Mouse (Mus musculus) hindbrain, embryonic 15.5 days (tissue): ENCODE measurements around the gene Krtap4-7. TPM values are rescaled to one million over a fixed set of nuclear protein-coding genes. Genes with fewer than 3 reads are reported as not detected.
"Not testable (repeated sequence)": the region's sequence is repeated elsewhere in the genome, so short reads cannot be mapped to it uniquely, and the experiment has no call there.

ENCODE experiments used
- ATAC-seq: fragments of 200-750 bp; cut with Nextera tagmentation; 2 replicates; pipeline ENCODE4 v1.8.0; 2017; ENCODE audit warnings: low read depth, moderate number of reproducible peaks, moderate TSS enrichment; ENCODE audit not compliant: low FRiP score
- H3K27ac ChIP-seq: fragments of 300-500 bp; sonication (generic); replicated peaks from 2 replicates; pipeline ENCODE4 v1.5.1; 2015; ENCODE audit warnings: mild to moderate bottlenecking, inconsistent platforms
- H3K27me3 ChIP-seq: fragments of 300-500 bp; sonication (generic); 2 replicates; pipeline ENCODE4 v1.6.1; 2015; ENCODE audit warnings: control low read depth, inconsistent platforms
- H3K36me3 ChIP-seq: fragments of 300-500 bp; sonication (generic); 2 replicates; pipeline ENCODE4 v1.6.1; 2015; ENCODE audit warnings: control low read depth, inconsistent platforms
- H3K4me1 ChIP-seq: fragments of 300-500 bp; sonication (generic); replicated peaks from 2 replicates; pipeline ENCODE4 v1.6.1; 2015; ENCODE audit warnings: control low read depth, inconsistent platforms
- H3K4me2 ChIP-seq: fragments of 300-500 bp; sonication (generic); 2 replicates; pipeline ENCODE4 v1.6.1; 2015; ENCODE audit warnings: moderate library complexity, mild to moderate bottlenecking, inconsistent platforms
- H3K4me3 ChIP-seq: fragments of 300-500 bp; sonication (generic); 2 replicates; pipeline ENCODE4 v1.5.1; 2015; ENCODE audit warnings: mild to moderate bottlenecking, inconsistent platforms
- H3K9ac ChIP-seq: fragments of 300-500 bp; sonication (generic); 2 replicates; pipeline ENCODE4 v1.6.1; 2015; ENCODE audit warnings: inconsistent platforms
- H3K9me3 ChIP-seq: fragments of 300-500 bp; sonication (generic); 2 replicates; pipeline ENCODE4 v1.6.1; 2016; ENCODE audit warnings: control low read depth, inconsistent platforms
- WGBS: fragments of 180-500 bp; shearing (Covaris S2); methylation state at CpG from one replicate; pipeline ENCODE4 v1.1.7; 2015; 5-methylcytosine and 5-hydroxymethylcytosine counted together
- polyA plus RNA-seq: library from polyadenylated mRNA; unstranded; fragments of >200 nt; fragmentation: Nextera tagmentation; extraction: Ambion mirVana; gene quantifications from 2 replicates; pipeline ENCODE4 v1.2.1, GENCODE M21; 2015

Krtap4-7 gene
- polyA plus RNA-seq, 1 experiment from 2014 or later: not detected

DNA sequence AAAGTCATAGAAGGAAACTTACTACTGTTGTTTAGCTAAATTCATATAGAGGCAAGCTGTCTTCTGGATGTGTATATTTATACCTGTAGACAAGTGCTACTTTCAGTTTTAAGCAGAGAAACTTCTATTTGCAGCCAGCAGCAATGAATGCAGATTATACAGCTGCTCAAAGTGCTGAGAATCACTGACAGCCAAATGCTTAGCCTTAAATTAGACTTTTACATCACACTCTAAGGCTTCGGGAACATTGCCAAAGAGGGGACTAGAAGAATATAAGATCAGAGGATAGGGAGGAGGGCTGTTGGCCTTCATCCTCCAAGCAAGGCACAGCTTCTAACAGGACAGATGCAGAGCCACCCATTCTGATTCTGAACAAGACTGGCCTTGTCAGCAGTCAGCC lies 6.8 kb downstream of the Krtap4-7 start:
- H3K27me3 ChIP-seq: no peaks in the 10 kb centered on the region
- no peak for ATAC-seq
- no peaks in the 10 kb centered on the region for H3K36me3 ChIP-seq
- no peaks in the 10 kb centered on the region for H3K4me1 ChIP-seq
- no peaks in the 10 kb centered on the region for H3K9me3 ChIP-seq
- no peak overlapping the region for H3K4me3 ChIP-seq
- H3K9ac ChIP-seq: no peak overlapping the region
- H3K27ac ChIP-seq: no peak overlapping the region
- 73% methylated on average over 1 of the region's 1 CpGs for WGBS
- H3K4me2 ChIP-seq: no peak overlapping the region

GRCm38 (mm10) chr11:99634653-99635134 lies 9.2 kb downstream of the Krtap4-7 start, which contains the start of gene Krtap4-2:
TSS of gene Krtap4-2 (minus strand) at chr11:99635084.
- H3K4me3 ChIP-seq: no peak within 1 kb of the TSS
- no peaks in the 10 kb centered on the region for H3K9me3 ChIP-seq
- 38% methylated on average over 8 of the region's 8 CpGs for WGBS
- no peaks in the 10 kb centered on the region for H3K27me3 ChIP-seq
- ATAC-seq: no peak
- H3K4me1 ChIP-seq: no peaks in the 10 kb centered on the region
- H3K9ac ChIP-seq: no peak within 1 kb of the TSS
- H3K4me2 ChIP-seq: no peak within 1 kb of the TSS
- H3K36me3 ChIP-seq: no peaks in the 10 kb centered on the region
- H3K27ac ChIP-seq: no peak within 1 kb of the TSS

DNA sequence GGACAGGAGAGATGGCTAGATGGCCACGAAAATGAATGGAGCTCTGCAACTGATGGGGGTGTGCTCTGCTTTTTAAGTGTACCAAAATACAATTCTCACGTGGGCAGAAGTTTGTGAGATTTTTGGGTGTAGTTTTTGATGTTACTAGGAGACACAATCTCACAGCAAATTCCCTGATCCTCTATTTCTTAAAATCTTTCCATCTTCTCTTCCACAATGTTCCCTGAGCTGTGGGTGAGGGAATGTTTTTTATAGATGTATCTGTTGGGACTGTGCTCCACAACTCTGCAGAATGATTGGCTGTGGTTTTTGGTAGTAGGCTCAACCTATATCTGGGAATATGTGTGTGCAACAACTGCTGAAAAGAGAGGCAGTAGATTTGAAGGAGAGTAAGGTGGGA lies 10.6 kb downstream of the Krtap4-7 start:
- Histone ChIP-seq H3K27ac (no peak overlapping the region), H3K9ac (no peak overlapping the region), H3K4me3 (no peak overlapping the region), H3K4me1 (no peaks in the 10 kb centered on the region), H3K4me2 (no peak overlapping the region), H3K27me3 (no peaks in the 10 kb centered on the region), H3K36me3 (no peaks in the 10 kb centered on the region), H3K9me3 (no peaks in the 10 kb centered on the region)
- WGBS: 67% methylated on average over 2 of the region's 2 CpGs
- no peak for ATAC-seq

DNA sequence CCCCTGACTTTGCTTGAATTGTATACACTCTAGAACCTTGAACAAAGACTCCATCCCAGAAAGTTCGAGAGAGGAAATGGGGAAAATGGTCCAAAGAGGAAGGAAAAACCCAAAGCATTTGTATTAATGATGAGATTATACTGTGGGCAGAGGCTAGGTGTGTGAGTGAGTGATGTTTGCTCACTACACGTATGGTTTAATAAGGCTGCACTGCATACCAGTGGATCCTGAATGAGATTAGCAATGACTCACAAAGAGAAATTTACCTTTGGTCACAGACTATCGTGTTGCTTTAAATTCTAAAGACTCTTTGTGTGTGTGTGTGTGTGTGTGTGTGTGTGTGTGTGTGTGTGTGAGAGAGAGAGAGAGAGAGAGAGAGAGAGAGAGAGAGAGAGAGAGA lies 13.0 kb downstream of the Krtap4-7 start:
- H3K4me3 ChIP-seq: no peak overlapping the region
- no peaks in the 10 kb centered on the region for H3K9me3 ChIP-seq

GRCm38 (mm10) chr11:99628138-99628537 lies 15.8 kb downstream of the Krtap4-7 start, which contains the start of gene Krtap4-1:
TSS of gene Krtap4-1 (minus strand) at chr11:99628238.
- no peak within 1 kb of the TSS for H3K4me2 ChIP-seq
- WGBS: 86% methylated on average over 4 of the region's 4 CpGs
- H3K9ac ChIP-seq: no peak within 1 kb of the TSS
- no peak within 1 kb of the TSS for H3K27ac ChIP-seq
- no peak for ATAC-seq
- no peak within 1 kb of the TSS for H3K4me3 ChIP-seq
- H3K4me1 ChIP-seq: no peaks in the 10 kb centered on the region
- H3K27me3 ChIP-seq: no peaks in the 10 kb centered on the region
- H3K36me3 ChIP-seq: no peaks in the 10 kb centered on the region
- no peaks in the 10 kb centered on the region for H3K9me3 ChIP-seq

More for the DNA sequence above, 13.0 kb downstream of the Krtap4-7 start:
- Histone ChIP-seq H3K27ac (no peak overlapping the region), H3K4me2 (no peak overlapping the region), H3K9ac (no peak overlapping the region), H3K4me1 (no peaks in the 10 kb centered on the region), H3K36me3 (no peaks in the 10 kb centered on the region), H3K27me3 (no peaks in the 10 kb centered on the region)
- WGBS: 81% methylated on average over 3 of the region's 3 CpGs
- no peak for ATAC-seq

DNA sequence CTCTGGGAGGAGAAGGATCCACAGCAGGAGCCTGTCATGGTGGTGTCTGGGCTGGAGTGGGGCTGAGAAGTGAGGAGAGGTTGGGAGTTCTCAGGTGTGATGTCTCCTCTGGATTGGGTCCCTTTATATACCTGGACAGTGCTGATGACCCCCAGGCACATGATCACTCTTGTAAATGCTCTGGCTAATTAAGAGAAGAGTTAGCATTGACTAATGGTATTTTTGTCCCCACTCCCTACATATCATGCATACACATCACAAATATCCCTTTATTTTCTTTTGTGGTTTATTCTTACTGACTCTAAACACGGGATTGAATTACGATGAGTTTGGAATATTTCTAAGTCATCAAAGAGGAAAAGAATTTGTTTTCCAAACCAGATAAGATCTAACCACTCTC lies 23.6 kb downstream of the Krtap4-7 start, which contains the start of gene Gm11562:
TSS of gene Gm11562 (minus strand) at position 101 of the 400 bp plus-strand sequence.
- no peak within 1 kb of the TSS for H3K9ac ChIP-seq
- WGBS: 94% methylated on average over 2 of the region's 2 CpGs
- H3K27ac ChIP-seq: no peak within 1 kb of the TSS
- H3K36me3 ChIP-seq: no peaks in the 10 kb centered on the region
- ATAC-seq: no peak
- no peaks in the 10 kb centered on the region for H3K27me3 ChIP-seq
- no peak within 1 kb of the TSS for H3K4me3 ChIP-seq
- H3K9me3 ChIP-seq: no peaks in the 10 kb centered on the region
- no peaks in the 10 kb centered on the region for H3K4me1 ChIP-seq
- H3K4me2 ChIP-seq: no peak within 1 kb of the TSS

DNA sequence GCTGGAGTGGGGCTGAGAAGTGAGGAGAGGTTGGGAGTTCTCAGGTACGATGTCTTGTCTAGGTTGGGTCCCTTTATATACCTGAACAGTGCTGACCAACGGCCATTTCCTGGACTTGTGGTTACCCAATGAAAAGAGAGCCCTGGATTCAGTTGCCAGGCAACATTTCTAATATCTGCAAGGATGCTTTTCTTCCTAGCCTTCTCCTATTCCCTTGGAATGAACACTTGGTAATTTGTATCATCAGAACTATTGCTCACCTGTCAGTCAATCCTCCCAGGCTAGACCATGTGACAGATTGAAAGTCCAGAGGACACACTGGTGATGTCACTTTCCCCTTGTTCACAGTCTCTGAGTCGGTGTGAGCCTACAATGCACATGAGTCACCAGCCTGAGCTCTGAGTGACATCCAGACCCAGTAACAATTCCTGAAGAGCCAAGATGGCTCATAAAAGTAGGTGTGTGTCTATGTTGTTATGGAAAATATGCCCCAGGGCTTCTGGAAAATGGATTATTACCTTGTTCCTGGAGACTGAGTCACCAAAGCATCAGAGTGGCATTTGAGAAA lies 29.0 kb downstream of the Krtap4-7 start, which contains the start of gene Krtap2-4:
TSS of gene Krtap2-4 (minus strand) at position 51 of the 568 bp plus-strand sequence.
- Histone ChIP-seq H3K4me2 (no peak within 1 kb of the TSS), H3K4me1 (no peaks in the 10 kb centered on the region), H3K9me3 (no peaks in the 10 kb centered on the region), H3K27me3 (no peaks in the 10 kb centered on the region), H3K36me3 (no peaks in the 10 kb centered on the region), H3K9ac (no peak within 1 kb of the TSS), H3K27ac (no peak within 1 kb of the TSS), H3K4me3 (no peak within 1 kb of the TSS)
- no peak for ATAC-seq
- 78% methylated on average over 3 of the region's 3 CpGs for WGBS

- H3K9ac ChIP-seq, H3K4me1 ChIP-seq, H3K36me3 ChIP-seq, H3K4me3 ChIP-seq, H3K27ac ChIP-seq, H3K9me3 ChIP-seq, ATAC-seq, H3K27me3 ChIP-seq, H3K4me2 ChIP-seq: not testable (repeated sequence)
- WGBS: 79% methylated on average over 1 of the region's 2 CpGs
Observed at GRCm38 (mm10) chr11:99610089-99610488, 33.8 kb downstream of the Krtap4-7 start, which contains the start of gene Gm11937. TSS of gene Gm11937 (minus strand) at chr11:99610189.

DNA sequence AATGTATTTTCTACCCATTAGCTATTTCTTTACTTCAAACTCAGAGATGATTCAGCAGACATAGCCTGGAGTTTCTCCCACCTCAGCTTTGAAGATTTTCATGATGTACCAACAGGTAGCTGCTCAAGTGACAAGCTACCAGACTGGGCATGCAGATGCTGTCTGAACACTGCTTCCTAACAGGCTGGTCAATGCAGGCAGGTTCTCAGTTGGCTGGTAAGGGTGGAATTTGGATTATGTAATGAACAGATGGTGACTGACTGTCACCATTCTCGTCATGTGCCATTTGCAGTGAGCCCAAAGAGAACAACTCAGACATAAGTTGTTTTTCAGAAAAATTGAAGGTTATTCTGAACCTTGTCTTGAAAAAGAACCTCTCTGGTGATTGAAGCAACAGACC lies 34.8 kb downstream of the Krtap4-7 start:
- no peak overlapping the region for H3K4me3 ChIP-seq
- WGBS: 68% methylated on average over 1 of the region's 1 CpGs

GRCm38 (mm10) chr11:99603208-99603607 lies 40.7 kb downstream of the Krtap4-7 start, which contains the start of gene Gm11938:
TSS of gene Gm11938 (minus strand) at chr11:99603308.
- H3K9ac ChIP-seq, H3K4me3 ChIP-seq, H3K27me3 ChIP-seq, H3K36me3 ChIP-seq, H3K4me2 ChIP-seq, H3K27ac ChIP-seq, H3K9me3 ChIP-seq, H3K4me1 ChIP-seq, ATAC-seq: not testable (repeated sequence)
- 88% methylated on average over 1 of the region's 1 CpGs for WGBS

More for the DNA sequence above, 34.8 kb downstream of the Krtap4-7 start:
- Histone ChIP-seq H3K27me3 (no peaks in the 10 kb centered on the region), H3K9me3 (no peaks in the 10 kb centered on the region), H3K4me2 (no peak overlapping the region), H3K4me1 (no peaks in the 10 kb centered on the region), H3K36me3 (no peaks in the 10 kb centered on the region), H3K9ac (no peak overlapping the region), H3K27ac (no peak overlapping the region)
- ATAC-seq: no peak

- ATAC-seq, H3K9ac ChIP-seq, H3K27me3 ChIP-seq, H3K4me2 ChIP-seq, H3K4me3 ChIP-seq, H3K36me3 ChIP-seq, H3K4me1 ChIP-seq, H3K27ac ChIP-seq, H3K9me3 ChIP-seq: not testable (repeated sequence)
- 80% methylated on average over 6 of the region's 6 CpGs for WGBS
Observed at GRCm38 (mm10) chr11:99597742-99598141, 46.1 kb downstream of the Krtap4-7 start, which contains the start of gene Krtap9-3. TSS of gene Krtap9-3 (minus strand) at chr11:99598105.
